Mouse (Mus musculus): Measurements from ENCODE around the gene Inf2.

Gene Inf2

GRCm38 (mm10) chr12:112588426-112589256 lies at the start of gene Inf2:
Gene Inf2, plus strand, starts transcription at chr12:112588784.
- peak; percentile 79 to 90 for DNase-seq

GRCm38 (mm10) chr12:112539466-112539965 lies 49.1 kb upstream of the Inf2 start:
- DNase-seq: no peak

- DNase-seq: no peak
These were observed 48.3 kb upstream of the Inf2 start for GRCm38 (mm10) chr12:112540321-112540720.

- no peak for DNase-seq
These were observed 47.0 kb upstream of the Inf2 start for GRCm38 (mm10) chr12:112541483-112542091.

- peak in 1 of 2 experiments; percentile 63 for DNase-seq
These were observed 46.2 kb upstream of the Inf2 start for GRCm38 (mm10) chr12:112542257-112542919.

- DNase-seq: peak; percentile 90 to 94
These were observed 45.7 kb upstream of the Inf2 start for GRCm38 (mm10) chr12:112542920-112543300.

GRCm38 (mm10) chr12:112543941-112544340 lies 44.6 kb upstream of the Inf2 start:
- DNase-seq: no peak

- DNase-seq: no peak
These were observed 43.5 kb upstream of the Inf2 start for GRCm38 (mm10) chr12:112544946-112545701.

GRCm38 (mm10) chr12:112546110-112546509 lies 42.5 kb upstream of the Inf2 start:
- DNase-seq: no peak

GRCm38 (mm10) chr12:112549287-112549686 lies 39.3 kb upstream of the Inf2 start:
- DNase-seq: no peak

GRCm38 (mm10) chr12:112551861-112552375 lies 36.7 kb upstream of the Inf2 start:
- peak; percentile 77 to 85 for DNase-seq

GRCm38 (mm10) chr12:112552520-112552919 lies 36.1 kb upstream of the Inf2 start:
- DNase-seq: no peak

- DNase-seq: peak; percentile 67 to 86
These were observed 33.7 kb upstream of the Inf2 start for GRCm38 (mm10) chr12:112554900-112555299.

- no peak for DNase-seq
These were observed 32.0 kb upstream of the Inf2 start for GRCm38 (mm10) chr12:112556531-112557060.

GRCm38 (mm10) chr12:112557219-112557618 lies 31.4 kb upstream of the Inf2 start:
- DNase-seq: no peak

GRCm38 (mm10) chr12:112559231-112559630 lies 29.4 kb upstream of the Inf2 start:
- peak; percentile 59 to 74 for DNase-seq

- peak in 1 of 2 experiments; percentile 41 for DNase-seq
These were observed 28.9 kb upstream of the Inf2 start for GRCm38 (mm10) chr12:112559671-112560070.

- DNase-seq: peak; percentile 45 to 47
These were observed 28.3 kb upstream of the Inf2 start for GRCm38 (mm10) chr12:112560176-112560797.

GRCm38 (mm10) chr12:112561163-112561562 lies 27.4 kb upstream of the Inf2 start:
- DNase-seq: no peak

GRCm38 (mm10) chr12:112562462-112562861 lies 26.1 kb upstream of the Inf2 start:
- DNase-seq: no peak

- DNase-seq: no peak
These were observed 25.6 kb upstream of the Inf2 start for GRCm38 (mm10) chr12:112563011-112563410.

GRCm38 (mm10) chr12:112570160-112570559 lies 18.4 kb upstream of the Inf2 start:
- DNase-seq: no peak
